ENCODE assay signal across 14 mouse cellular contexts in the genomic region with DNA sequence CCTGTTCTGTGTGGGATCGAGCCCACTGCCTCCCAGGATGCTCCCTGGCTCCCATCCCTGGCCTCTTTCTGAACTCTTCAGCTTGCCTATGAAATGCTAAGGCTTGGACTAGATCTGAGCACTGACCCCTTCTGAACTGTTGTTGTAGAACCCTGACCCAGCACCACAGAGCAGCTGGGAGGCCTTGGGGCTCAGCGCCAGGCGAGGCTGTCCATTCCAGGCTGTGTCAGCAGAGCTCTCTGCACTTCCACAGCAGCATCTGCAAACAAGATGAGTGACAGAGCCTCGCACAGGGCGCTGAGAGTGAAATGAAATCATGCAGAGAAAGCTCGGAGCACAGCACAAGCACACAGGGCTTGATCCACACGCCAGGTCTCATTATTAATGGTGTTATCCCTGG. TPM values are rescaled to one million over a fixed set of nuclear protein-coding genes. Genes with fewer than 3 reads are reported as not detected.
DNase-seq lines count a peak whose midpoint lies in the region; ATAC-seq lines count a peak whose summit lies in the region.
"Had no signal": no experiment of that assay in that cellular context is flagged by ENCODE, and none has a peak within 500 bp of the region (broad histone marks: within the 10 kb centered on the region; RNA-seq: fewer than 3 reads in every experiment).

No protein-coding gene starts in this region.

- no peaks in the 10 kb centered on the region for H3K9me3 ChIP-seq in kidney, embryonic 14.5 days (ENCODE audit: control insufficient read depth, low read length)
- no peaks in the 10 kb centered on the region for H3K9me3 ChIP-seq in embryonic facial prominence, embryonic 10.5 days
- H3K9me3 ChIP-seq: limb, embryonic 12.5 days; midbrain, embryonic 12.5 days had no signal

- H3K4me2 ChIP-seq in kidney, embryonic 14.5 days (replicated peaks; ENCODE audit: low read depth, low read length) = no peak overlapping the region
- H3K4me2 ChIP-seq: hindbrain, embryonic 14.5 days; limb, embryonic 12.5 days; midbrain, embryonic 12.5 days had no signal

- H3K4me1 ChIP-seq in kidney, embryonic 14.5 days (ENCODE audit: control insufficient read depth, insufficient read depth, low read length) = peaks cover 24% of the 10 kb centered on the region
- H3K4me1 ChIP-seq in embryonic facial prominence, embryonic 10.5 days = peaks cover 29% of the 10 kb centered on the region
- H3K4me1 ChIP-seq: midbrain, embryonic 12.5 days had no signal

- DNase-seq in heart, postnatal 10 days = peak; percentile 33 to 46
- DNase-seq in heart, adult 18-20 months = no peak
- DNase-seq in ovary, adult 18-20 months (ENCODE audit: low spot score) = peak; percentile 76
- no peak for DNase-seq in ovary, postnatal 10 days (ENCODE audit: low spot score)
- no peak for DNase-seq in right cerebral cortex, postnatal 14 days
- DNase-seq in embryonic facial prominence, embryonic 10.5 days (ENCODE audit: low spot score) = no peak
- no peak for DNase-seq in natural killer cell, adult 2 months (ENCODE audit: low spot score in 2 of 2)
- DNase-seq: layer of hippocampus, adult 9-11 months had no signal

- H3K27me3 ChIP-seq in kidney, embryonic 14.5 days (ENCODE audit: control insufficient read depth, insufficient read depth, low read length) = no peaks in the 10 kb centered on the region
- no peaks in the 10 kb centered on the region for H3K27me3 ChIP-seq in embryonic facial prominence, embryonic 10.5 days (replicated peaks; ENCODE audit: low read depth, poor library complexity, severe bottlenecking)
- H3K27me3 ChIP-seq: limb, embryonic 12.5 days; midbrain, embryonic 12.5 days had no signal

- H3K36me3 ChIP-seq in kidney, embryonic 14.5 days (ENCODE audit: control insufficient read depth, insufficient read depth, low read length) = no peaks in the 10 kb centered on the region
- H3K36me3 ChIP-seq in embryonic facial prominence, embryonic 10.5 days (replicated peaks) = no peaks in the 10 kb centered on the region
- H3K36me3 ChIP-seq: limb, embryonic 12.5 days; midbrain, embryonic 12.5 days had no signal

- intact Hi-C loops in heart, postnatal 10 days (cut with DNase I) = no loop called here

- no peak for ATAC-seq in kidney, embryonic 14.5 days (ENCODE audit: low FRiP score, low TSS enrichment)

- peak overlapping the region; percentile 21; the same call in 1 of the 2 replicates for H3K27ac ChIP-seq in kidney, embryonic 14.5 days (ENCODE audit: low read depth, low read length)
- H3K27ac ChIP-seq in embryonic facial prominence, embryonic 10.5 days (replicated peaks) = no peak overlapping the region
- H3K27ac ChIP-seq: hindbrain, embryonic 14.5 days; limb, embryonic 12.5 days; midbrain, embryonic 12.5 days had no signal

- H3K9ac ChIP-seq in kidney, embryonic 14.5 days (ENCODE audit: low read depth, low read length) = 0 out of 2 replicates have a peak overlapping the region, but pooled peaks have one; percentile 7
- H3K9ac ChIP-seq: hindbrain, embryonic 14.5 days; limb, embryonic 12.5 days; midbrain, embryonic 12.5 days had no signal

- H3K4me3 ChIP-seq in kidney, embryonic 14.5 days (ENCODE audit: low read length) = no peak overlapping the region
- no peak overlapping the region for H3K4me3 ChIP-seq in embryonic facial prominence, embryonic 10.5 days
- H3K4me3 ChIP-seq: limb, embryonic 12.5 days; midbrain, embryonic 12.5 days had no signal

- WGBS in kidney, embryonic 14.5 days = 25% methylated on average over 7 of the region's 7 CpGs
- 69% methylated on average over 7 of the region's 7 CpGs for WGBS in embryonic facial prominence, embryonic 10.5 days

RNA-seq across cellular contexts. Expression of a gene that starts 13.7 kb away (rescaled TPM):
- not detected for total RNA-seq in heart, postnatal 10 days (2021)
- total RNA-seq in heart, adult 18-20 months (2021) = not detected
- polyA plus RNA-seq in kidney, embryonic 14.5 days (2014; fragmentation: Nextera tagmentation; extraction: Ambion mirVana) = 0.11 TPM in 1 of 2 replicates, not detected in the other
- 0.21 and 0.26 TPM in 2 replicates for polyA plus RNA-seq in embryonic facial prominence, embryonic 10.5 days (2016; fragmentation: Nextera tagmentation; extraction: Ambion mirVana)
- total RNA-seq: neutrophil, adult 5-6 weeks had no signal
- polyA plus RNA-seq: hindbrain, embryonic 14.5 days; limb, embryonic 12.5 days; midbrain, embryonic 12.5 days; spleen, adult 2 months had no signal

RNA-seq across cellular contexts. Expression of a gene that starts 29.3 kb away (rescaled TPM):
- total RNA-seq in heart, postnatal 10 days (2021) = 10 to 100 TPM in 1 of 2 experiments, 1 to 10 TPM in 1; 9.0 to 10.1 TPM
- 1 to 10 TPM; 5.2 to 5.8 TPM for total RNA-seq in heart, adult 18-20 months (2021)
- 49.6 and 57.1 TPM in 2 replicates for polyA plus RNA-seq in kidney, embryonic 14.5 days (2014; fragmentation: Nextera tagmentation; extraction: Ambion mirVana)
- 67.7 and 69.1 TPM in 2 replicates for polyA plus RNA-seq in embryonic facial prominence, embryonic 10.5 days (2016; fragmentation: Nextera tagmentation; extraction: Ambion mirVana)

RNA-seq across cellular contexts. Expression of a gene that starts 44.4 kb away (rescaled TPM):
- 10 to 100 TPM; 26.4 to 26.8 TPM for total RNA-seq in heart, postnatal 10 days (2021)
- total RNA-seq in heart, adult 18-20 months (2021) = 10 to 100 TPM; 24.6 to 26.7 TPM
- 48.9 and 76.0 TPM in 2 replicates for polyA plus RNA-seq in kidney, embryonic 14.5 days (2014; fragmentation: Nextera tagmentation; extraction: Ambion mirVana)
- polyA plus RNA-seq in embryonic facial prominence, embryonic 10.5 days (2016; fragmentation: Nextera tagmentation; extraction: Ambion mirVana) = 73.7 and 74.9 TPM in 2 replicates

RNA-seq across cellular contexts. Expression of a gene that starts 49.4 kb away (rescaled TPM):
- not detected for total RNA-seq in heart, postnatal 10 days (2021)
- not detected for total RNA-seq in heart, adult 18-20 months (2021)
- polyA plus RNA-seq in kidney, embryonic 14.5 days (2014; fragmentation: Nextera tagmentation; extraction: Ambion mirVana) = 0.07 and 0.45 TPM in 2 replicates
- not detected in 2 replicates for polyA plus RNA-seq in embryonic facial prominence, embryonic 10.5 days (2016; fragmentation: Nextera tagmentation; extraction: Ambion mirVana)
- polyA plus RNA-seq: hindbrain, embryonic 14.5 days; limb, embryonic 12.5 days; midbrain, embryonic 12.5 days had no signal

RNA-seq across cellular contexts. Expression of a gene that starts 49.8 kb away (rescaled TPM):
- total RNA-seq in heart, postnatal 10 days (2021) = 1 to 10 TPM in 1 of 2 experiments, under 1 TPM in 1; 0.81 to 1.1 TPM
- total RNA-seq in heart, adult 18-20 months (2021) = 1 to 10 TPM in 1 of 2 experiments, under 1 TPM in 1; 0.97 to 1.2 TPM
- polyA plus RNA-seq in kidney, embryonic 14.5 days (2014; fragmentation: Nextera tagmentation; extraction: Ambion mirVana) = 2.3 and 4.3 TPM in 2 replicates
- 3.0 and 3.2 TPM in 2 replicates for polyA plus RNA-seq in embryonic facial prominence, embryonic 10.5 days (2016; fragmentation: Nextera tagmentation; extraction: Ambion mirVana)

Comparison
In these comparisons a context has a peak if more than half of its experiments do, and no peak if none do; other contexts are left out.
1. DNase-seq: peak in heart, postnatal 10 days (2 of 2) and ovary, adult 18-20 months (single experiment); none in heart, adult 18-20 months (0 of 2), ovary, postnatal 10 days (single experiment), right cerebral cortex, postnatal 14 days (single experiment), embryonic facial prominence, embryonic 10.5 days (single experiment) and natural killer cell, adult 2 months (0 of 2).